Mouse (Mus musculus): ENCODE measurements at regions not wholly inside any gene's neighbourhood (a gene's known extent, or its start where the extent isn't known, plus 50 kb on each side); places are given as distances from the start of the nearest gene placed in this dataset.

DNA sequence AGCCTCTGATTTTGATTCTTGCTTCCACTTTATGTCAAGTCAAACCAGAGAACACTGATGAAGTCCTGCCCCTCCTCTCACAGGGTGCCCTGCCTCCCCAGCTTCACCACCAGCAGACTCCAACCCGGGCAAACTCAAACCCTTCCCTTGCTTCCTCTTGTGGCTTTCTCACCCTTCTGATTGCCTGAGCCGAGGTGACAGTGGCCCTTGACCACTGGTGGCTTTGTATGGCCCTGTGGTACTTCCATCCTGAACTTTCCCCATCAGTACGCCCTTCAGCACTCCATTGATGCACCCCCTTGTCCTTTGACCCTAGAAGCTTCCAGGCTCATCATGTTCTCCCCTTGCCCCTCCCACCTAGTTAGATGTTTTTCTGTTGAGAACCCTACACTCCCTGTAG is 287.0 kb downstream of the 3100002H09Rik start:
- H3K4me1 ChIP-seq (ENCODE audit: control insufficient read depth, insufficient read depth, low read length): no peaks in the 10 kb centered on the region
- H3K27me3 ChIP-seq (ENCODE audit: control insufficient read depth, insufficient read depth, low read length, poor library complexity, severe bottlenecking): no peaks in the 10 kb centered on the region
- H3K36me3 ChIP-seq (ENCODE audit: control insufficient read depth, insufficient read depth, low read length, poor library complexity, severe bottlenecking): no peaks in the 10 kb centered on the region
- H3K9me3 ChIP-seq (replicated peaks; ENCODE audit: control insufficient read depth, insufficient read depth, low read length, poor library complexity, severe bottlenecking): no peaks in the 10 kb centered on the region
- no peak overlapping the region for H3K27ac ChIP-seq (ENCODE audit: insufficient read depth, low read length)
- no peak overlapping the region for H3K4me3 ChIP-seq (ENCODE audit: low read depth, low read length)
- H3K9ac ChIP-seq (ENCODE audit: low read depth, poor library complexity, severe bottlenecking): no peak overlapping the region
- TF ChIP-seq CTCF (IDR thresholded peaks at IDR 0.05; ENCODE audit: low read depth, low read length) (no peak), EP300 (IDR thresholded peaks at IDR 0.05; ENCODE audit: insufficient read depth, low read depth, low read length) (no peak), POLR2A (IDR thresholded peaks at IDR 0.05; ENCODE audit: insufficient read depth, low read length) (no peak)

- H3K27me3 ChIP-seq (ENCODE audit: control insufficient read depth, insufficient read depth, low read length, poor library complexity, severe bottlenecking): no peaks in the 10 kb centered on the region
- TF ChIP-seq POLR2A (IDR thresholded peaks at IDR 0.05; ENCODE audit: insufficient read depth, low read length): no peak
- no peak for TF ChIP-seq EP300 (IDR thresholded peaks at IDR 0.05; ENCODE audit: insufficient read depth, low read depth, low read length)
- TF ChIP-seq CTCF (IDR thresholded peaks at IDR 0.05; ENCODE audit: low read depth, low read length): no peak
Measured at GRCm38 (mm10) chr4:124321221-124321620, 289.4 kb downstream of the 3100002H09Rik start.

GRCm38 (mm10) chr4:124317042-124317441 is 293.6 kb downstream of the 3100002H09Rik start:
- no peaks in the 10 kb centered on the region for H3K9me3 ChIP-seq (replicated peaks; ENCODE audit: control insufficient read depth, insufficient read depth, low read length, poor library complexity, severe bottlenecking)
- no peaks in the 10 kb centered on the region for H3K36me3 ChIP-seq (ENCODE audit: control insufficient read depth, insufficient read depth, low read length, poor library complexity, severe bottlenecking)
- H3K9ac ChIP-seq (ENCODE audit: low read depth, poor library complexity, severe bottlenecking): no peak overlapping the region
- TF ChIP-seq CTCF (IDR thresholded peaks at IDR 0.05; ENCODE audit: low read depth, low read length) (no peak), EP300 (IDR thresholded peaks at IDR 0.05; ENCODE audit: insufficient read depth, low read depth, low read length) (no peak), POLR2A (IDR thresholded peaks at IDR 0.05; ENCODE audit: insufficient read depth, low read length) (no peak)
- no peak overlapping the region for H3K4me3 ChIP-seq (ENCODE audit: low read depth, low read length)
- H3K27ac ChIP-seq (ENCODE audit: insufficient read depth, low read length): no peak overlapping the region
- H3K4me1 ChIP-seq (ENCODE audit: control insufficient read depth, insufficient read depth, low read length): no peaks in the 10 kb centered on the region
- no peaks in the 10 kb centered on the region for H3K27me3 ChIP-seq (ENCODE audit: control insufficient read depth, insufficient read depth, low read length, poor library complexity, severe bottlenecking)

More at GRCm38 (mm10) chr4:124321221-124321620, 289.4 kb downstream of the 3100002H09Rik start:
- Histone ChIP-seq H3K4me1 (ENCODE audit: control insufficient read depth, insufficient read depth, low read length) (no peaks in the 10 kb centered on the region), H3K36me3 (ENCODE audit: control insufficient read depth, insufficient read depth, low read length, poor library complexity, severe bottlenecking) (no peaks in the 10 kb centered on the region), H3K9ac (ENCODE audit: low read depth, poor library complexity, severe bottlenecking) (no peak overlapping the region), H3K27ac (ENCODE audit: insufficient read depth, low read length) (no peak overlapping the region), H3K9me3 (replicated peaks; ENCODE audit: control insufficient read depth, insufficient read depth, low read length, poor library complexity, severe bottlenecking) (no peaks in the 10 kb centered on the region), H3K4me3 (ENCODE audit: low read depth, low read length) (no peak overlapping the region)

- no peak for TF ChIP-seq POLR2A (IDR thresholded peaks at IDR 0.05; ENCODE audit: insufficient read depth, low read length)
- H3K36me3 ChIP-seq (ENCODE audit: control insufficient read depth, insufficient read depth, low read length, poor library complexity, severe bottlenecking): no peaks in the 10 kb centered on the region
- H3K4me3 ChIP-seq (ENCODE audit: low read depth, low read length): no peak overlapping the region
- H3K9ac ChIP-seq (ENCODE audit: low read depth, poor library complexity, severe bottlenecking): no peak overlapping the region
- no peaks in the 10 kb centered on the region for H3K4me1 ChIP-seq (ENCODE audit: control insufficient read depth, insufficient read depth, low read length)
- no peaks in the 10 kb centered on the region for H3K27me3 ChIP-seq (ENCODE audit: control insufficient read depth, insufficient read depth, low read length, poor library complexity, severe bottlenecking)
- H3K9me3 ChIP-seq (replicated peaks; ENCODE audit: control insufficient read depth, insufficient read depth, low read length, poor library complexity, severe bottlenecking): no peaks in the 10 kb centered on the region
- H3K27ac ChIP-seq (ENCODE audit: insufficient read depth, low read length): no peak overlapping the region
Measured at GRCm38 (mm10) chr4:124311657-124312056, 298.9 kb downstream of the 3100002H09Rik start.

GRCm38 (mm10) chr4:124310594-124310993 is 300.0 kb downstream of the 3100002H09Rik start:
- TF ChIP-seq POLR2A (IDR thresholded peaks at IDR 0.05; ENCODE audit: insufficient read depth, low read length) (no peak), EP300 (IDR thresholded peaks at IDR 0.05; ENCODE audit: insufficient read depth, low read depth, low read length) (no peak), CTCF (IDR thresholded peaks at IDR 0.05; ENCODE audit: low read depth, low read length) (no peak)
- Histone ChIP-seq H3K9me3 (replicated peaks; ENCODE audit: control insufficient read depth, insufficient read depth, low read length, poor library complexity, severe bottlenecking) (no peaks in the 10 kb centered on the region), H3K4me3 (ENCODE audit: low read depth, low read length) (no peak overlapping the region), H3K4me1 (ENCODE audit: control insufficient read depth, insufficient read depth, low read length) (no peaks in the 10 kb centered on the region), H3K36me3 (ENCODE audit: control insufficient read depth, insufficient read depth, low read length, poor library complexity, severe bottlenecking) (no peaks in the 10 kb centered on the region), H3K9ac (ENCODE audit: low read depth, poor library complexity, severe bottlenecking) (no peak overlapping the region), H3K27me3 (ENCODE audit: control insufficient read depth, insufficient read depth, low read length, poor library complexity, severe bottlenecking) (no peaks in the 10 kb centered on the region), H3K27ac (ENCODE audit: insufficient read depth, low read length) (no peak overlapping the region)

GRCm38 (mm10) chr4:124305871-124306555 is 304.6 kb downstream of the 3100002H09Rik start:
- no peak for TF ChIP-seq CTCF (IDR thresholded peaks at IDR 0.05; ENCODE audit: low read depth, low read length)
- TF ChIP-seq EP300 (IDR thresholded peaks at IDR 0.05; ENCODE audit: insufficient read depth, low read depth, low read length): no peak
- TF ChIP-seq POLR2A (IDR thresholded peaks at IDR 0.05; ENCODE audit: insufficient read depth, low read length): no peak
- Histone ChIP-seq H3K36me3 (ENCODE audit: control insufficient read depth, insufficient read depth, low read length, poor library complexity, severe bottlenecking) (no peaks in the 10 kb centered on the region), H3K9ac (ENCODE audit: low read depth, poor library complexity, severe bottlenecking) (no peak overlapping the region), H3K9me3 (replicated peaks; ENCODE audit: control insufficient read depth, insufficient read depth, low read length, poor library complexity, severe bottlenecking) (no peaks in the 10 kb centered on the region), H3K27ac (ENCODE audit: insufficient read depth, low read length) (no peak overlapping the region), H3K4me3 (ENCODE audit: low read depth, low read length) (no peak overlapping the region), H3K4me1 (ENCODE audit: control insufficient read depth, insufficient read depth, low read length) (no peaks in the 10 kb centered on the region), H3K27me3 (ENCODE audit: control insufficient read depth, insufficient read depth, low read length, poor library complexity, severe bottlenecking) (no peaks in the 10 kb centered on the region)

All from ES-Bruce4 (cell line).